Mouse (Mus musculus): ENCODE results near the gene Snrpa1. TPM values are rescaled to one million over a fixed set of nuclear protein-coding genes. Genes with fewer than 3 reads are reported as not detected.

Gene Snrpa1
- polyA plus RNA-seq, 1 experiment from 2014 or later = 273 TPM

DNA sequence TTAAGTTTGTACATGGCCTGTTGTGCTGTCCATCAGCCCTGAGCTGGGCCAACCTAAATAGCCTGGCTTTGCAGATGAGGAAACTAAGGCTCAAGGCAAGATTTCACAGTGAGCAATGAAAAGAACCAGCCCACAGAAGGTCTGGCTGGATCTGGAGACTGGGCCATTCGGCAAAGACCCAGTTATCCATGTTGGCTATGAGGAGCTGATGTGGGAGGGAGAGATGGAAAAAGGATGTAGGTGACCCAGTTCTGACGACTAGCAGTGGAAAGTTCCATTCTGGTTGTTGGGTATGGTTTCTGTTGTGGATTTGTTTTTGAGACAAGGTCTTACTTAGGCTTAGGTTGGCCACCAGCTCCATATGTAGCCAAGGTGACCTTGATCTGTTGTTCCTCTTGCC, 29.3 kb downstream of the Snrpa1 start:
- Histone ChIP-seq H3K4me1 (no peaks in the 10 kb centered on the region), H3K9me3 (no peaks in the 10 kb centered on the region), H3K4me3 (no peak overlapping the region), H3K36me3 (replicated peaks) (peaks cover 98% of the 10 kb centered on the region), H3K27ac (replicated peaks) (no peak overlapping the region), H3K27me3 (replicated peaks; ENCODE audit: low read depth, poor library complexity, severe bottlenecking) (no peaks in the 10 kb centered on the region)
- no peak for DNase-seq (ENCODE audit: low spot score)
- 91% methylated on average over 2 of the region's 2 CpGs for WGBS

- no peak for DNase-seq (ENCODE audit: low spot score)
- Histone ChIP-seq H3K27me3 (replicated peaks; ENCODE audit: low read depth, poor library complexity, severe bottlenecking) (no peaks in the 10 kb centered on the region), H3K4me3 (no peak overlapping the region), H3K4me1 (no peaks in the 10 kb centered on the region), H3K27ac (replicated peaks) (no peak overlapping the region), H3K9me3 (no peaks in the 10 kb centered on the region), H3K36me3 (replicated peaks) (peaks cover 71% of the 10 kb centered on the region)
- WGBS = 78% methylated on average over 11 of the region's 11 CpGs
These were observed 31.9 kb downstream of the Snrpa1 start for GRCm38 (mm10) chr7:66090676-66091190.

DNA sequence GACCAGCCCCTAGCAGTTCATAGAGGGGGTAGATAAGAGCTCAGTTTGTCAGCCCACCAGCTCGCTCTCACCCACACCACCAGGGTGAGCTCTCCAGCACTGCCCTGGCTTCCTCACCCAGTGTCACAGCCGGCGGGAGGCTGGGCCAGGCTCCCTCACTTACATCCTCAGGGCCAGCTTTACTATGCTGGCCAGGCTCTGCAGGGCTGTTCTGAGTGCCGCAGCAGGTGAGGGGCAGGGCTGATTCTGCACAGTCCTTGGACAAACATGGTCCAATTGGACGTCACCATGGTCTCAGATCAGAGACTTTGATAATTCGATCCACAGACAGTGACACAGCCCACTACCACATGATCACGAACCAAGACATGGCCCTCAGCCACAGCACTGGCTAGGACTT, 32.8 kb downstream of the Snrpa1 start:
- 84% methylated on average over 7 of the region's 7 CpGs for WGBS
- H3K4me3 ChIP-seq = no peak overlapping the region
- no peaks in the 10 kb centered on the region for H3K27me3 ChIP-seq (replicated peaks; ENCODE audit: low read depth, poor library complexity, severe bottlenecking)
- H3K36me3 ChIP-seq (replicated peaks) = peaks cover 63% of the 10 kb centered on the region
- DNase-seq (ENCODE audit: low spot score) = no peak
- no peaks in the 10 kb centered on the region for H3K4me1 ChIP-seq
- H3K9me3 ChIP-seq = no peaks in the 10 kb centered on the region
- no peak overlapping the region for H3K27ac ChIP-seq (replicated peaks)

- Histone ChIP-seq H3K36me3 (replicated peaks) (peaks cover 52% of the 10 kb centered on the region), H3K27me3 (replicated peaks; ENCODE audit: low read depth, poor library complexity, severe bottlenecking) (no peaks in the 10 kb centered on the region), H3K4me3 (no peak overlapping the region), H3K27ac (replicated peaks) (no peak overlapping the region), H3K9me3 (no peaks in the 10 kb centered on the region), H3K4me1 (no peaks in the 10 kb centered on the region)
- WGBS = 91% methylated on average over 8 of the region's 8 CpGs
- no peak for DNase-seq (ENCODE audit: low spot score)
These were observed 33.9 kb downstream of the Snrpa1 start for GRCm38 (mm10) chr7:66092656-66093055.

DNA sequence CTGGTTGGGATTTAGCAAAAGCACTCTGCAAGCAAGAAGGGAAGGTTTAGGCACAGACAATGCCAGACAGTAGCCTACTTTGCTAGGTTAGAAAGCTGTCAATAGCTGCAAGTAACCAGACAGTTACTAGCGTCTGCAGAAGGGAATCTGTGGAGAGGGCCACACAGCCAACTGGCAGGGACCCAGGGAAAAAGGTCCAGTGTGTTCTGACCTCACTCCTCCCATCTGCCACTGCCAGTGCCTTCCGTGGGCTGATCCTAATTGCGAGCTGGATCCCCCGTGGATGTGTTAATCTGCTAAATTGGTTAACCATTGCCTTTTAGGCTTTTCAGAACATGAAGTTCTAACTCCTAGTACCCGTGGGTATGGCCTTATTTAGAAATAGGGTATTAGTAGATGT, 35.3 kb downstream of the Snrpa1 start:
- H3K4me1 ChIP-seq = no peaks in the 10 kb centered on the region
- WGBS = 78% methylated on average over 5 of the region's 5 CpGs
- H3K36me3 ChIP-seq (replicated peaks) = peaks cover 37% of the 10 kb centered on the region
- DNase-seq (ENCODE audit: low spot score) = no peak
- H3K27me3 ChIP-seq (replicated peaks; ENCODE audit: low read depth, poor library complexity, severe bottlenecking) = no peaks in the 10 kb centered on the region
- no peak overlapping the region for H3K4me3 ChIP-seq
- no peaks in the 10 kb centered on the region for H3K9me3 ChIP-seq
- H3K27ac ChIP-seq (replicated peaks) = no peak overlapping the region

DNA sequence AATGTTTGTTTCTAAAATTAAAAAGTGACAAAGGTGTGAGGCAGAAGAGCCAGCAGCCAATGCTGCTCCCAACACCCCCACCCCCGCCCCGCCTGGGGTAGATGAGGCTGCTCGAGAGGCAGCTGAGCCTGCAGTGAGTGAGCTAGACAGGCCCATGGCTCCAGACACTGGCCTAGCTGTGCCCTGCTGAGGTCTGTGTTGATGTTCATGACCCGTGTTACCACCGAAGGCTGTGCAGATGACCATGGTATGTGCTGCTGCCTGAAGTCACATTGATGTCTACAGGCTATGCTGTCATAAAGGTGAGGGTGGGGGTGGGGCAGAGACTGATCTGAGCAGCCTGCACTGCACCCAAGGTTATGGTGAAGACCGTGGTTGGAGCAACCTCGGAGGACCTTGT, 40.0 kb downstream of the Snrpa1 start:
- H3K27ac ChIP-seq (replicated peaks) = no peak overlapping the region
- no peaks in the 10 kb centered on the region for H3K9me3 ChIP-seq
- H3K27me3 ChIP-seq (replicated peaks; ENCODE audit: low read depth, poor library complexity, severe bottlenecking) = no peaks in the 10 kb centered on the region
- DNase-seq (ENCODE audit: low spot score) = no peak
- no peaks in the 10 kb centered on the region for H3K4me1 ChIP-seq
- 87% methylated on average over 7 of the region's 7 CpGs for WGBS
- H3K4me3 ChIP-seq = no peak overlapping the region
- H3K36me3 ChIP-seq (replicated peaks) = no peaks in the 10 kb centered on the region

GRCm38 (mm10) chr7:66101866-66102265, 43.1 kb downstream of the Snrpa1 start:
- H3K4me3 ChIP-seq = no peak overlapping the region
- WGBS = 6% methylated on average over 4 of the region's 4 CpGs
- H3K36me3 ChIP-seq (replicated peaks) = no peaks in the 10 kb centered on the region
- H3K27me3 ChIP-seq (replicated peaks; ENCODE audit: low read depth, poor library complexity, severe bottlenecking) = no peaks in the 10 kb centered on the region
- DNase-seq (ENCODE audit: low spot score) = no peak
- H3K27ac ChIP-seq (replicated peaks) = no peak overlapping the region
- H3K4me1 ChIP-seq = no peaks in the 10 kb centered on the region
- H3K9me3 ChIP-seq = no peaks in the 10 kb centered on the region

DNA sequence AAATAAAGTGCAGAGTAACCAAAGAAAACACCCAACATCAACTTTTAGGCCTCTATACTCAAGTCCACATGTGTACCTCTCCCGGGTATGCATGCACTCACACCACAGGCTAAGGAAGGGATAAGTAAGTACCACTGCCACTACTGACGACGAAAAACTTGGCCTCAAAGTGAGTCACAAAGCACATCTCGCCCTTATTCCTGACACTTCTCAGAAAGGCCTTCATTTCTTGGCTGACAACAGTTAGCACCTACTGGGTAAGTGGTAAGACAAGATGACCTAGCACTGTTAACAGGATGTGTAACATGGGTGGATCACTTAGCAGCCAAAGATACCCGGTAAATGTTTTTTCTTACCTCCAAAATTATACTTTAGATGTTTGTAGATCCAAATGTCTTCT, 45.7 kb downstream of the Snrpa1 start:
- H3K9me3 ChIP-seq = no peaks in the 10 kb centered on the region
- no peaks in the 10 kb centered on the region for H3K27me3 ChIP-seq (replicated peaks; ENCODE audit: low read depth, poor library complexity, severe bottlenecking)
- peaks cover 6% of the 10 kb centered on the region; the same call in 1 of the 2 replicates for H3K4me1 ChIP-seq
- H3K36me3 ChIP-seq (replicated peaks) = no peaks in the 10 kb centered on the region
- 88% methylated on average over 5 of the region's 5 CpGs for WGBS
- no peak overlapping the region for H3K27ac ChIP-seq (replicated peaks)
- H3K4me3 ChIP-seq = no peak overlapping the region
- no peak for DNase-seq (ENCODE audit: low spot score)

GRCm38 (mm10) chr7:66105771-66106170, 47.0 kb downstream of the Snrpa1 start:
- Histone ChIP-seq H3K36me3 (replicated peaks) (no peaks in the 10 kb centered on the region), H3K27ac (replicated peaks) (no peak overlapping the region), H3K27me3 (replicated peaks; ENCODE audit: low read depth, poor library complexity, severe bottlenecking) (no peaks in the 10 kb centered on the region), H3K4me3 (no peak overlapping the region), H3K9me3 (no peaks in the 10 kb centered on the region), H3K4me1 (peaks cover 9% of the 10 kb centered on the region)
- WGBS = 73% methylated on average over 4 of the region's 4 CpGs
- DNase-seq (ENCODE audit: low spot score) = no peak

DNA sequence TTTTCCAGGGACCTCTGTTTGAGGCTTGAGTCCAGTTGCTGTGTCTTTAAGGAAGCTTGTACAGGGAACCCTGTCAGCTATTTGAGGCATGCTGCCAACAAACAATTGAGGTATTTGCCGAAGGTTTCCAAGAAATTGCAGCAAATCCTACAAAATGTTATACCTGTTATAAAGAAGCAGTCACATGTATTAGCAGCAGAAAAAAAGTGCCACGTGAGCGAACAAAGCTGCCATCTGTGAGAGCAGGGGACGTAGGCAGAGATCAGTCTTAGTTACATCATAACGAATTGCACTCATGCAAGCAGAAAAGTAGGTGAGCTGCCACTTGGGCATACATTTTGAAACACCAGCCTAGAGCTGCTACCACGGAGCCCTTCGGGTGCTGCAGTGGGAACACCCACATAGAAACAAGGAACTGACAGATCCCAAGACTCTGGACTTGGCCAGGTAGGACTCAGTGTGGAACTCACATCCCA, 47.8 kb downstream of the Snrpa1 start:
- Histone ChIP-seq H3K9me3 (no peaks in the 10 kb centered on the region), H3K27me3 (replicated peaks; ENCODE audit: low read depth, poor library complexity, severe bottlenecking) (no peaks in the 10 kb centered on the region), H3K36me3 (replicated peaks) (no peaks in the 10 kb centered on the region), H3K4me1 (peaks cover 17% of the 10 kb centered on the region), H3K27ac (replicated peaks) (no peak overlapping the region), H3K4me3 (no peak overlapping the region)
- DNase-seq (ENCODE audit: low spot score) = no peak
- WGBS = 76% methylated on average over 7 of the region's 7 CpGs

DNA sequence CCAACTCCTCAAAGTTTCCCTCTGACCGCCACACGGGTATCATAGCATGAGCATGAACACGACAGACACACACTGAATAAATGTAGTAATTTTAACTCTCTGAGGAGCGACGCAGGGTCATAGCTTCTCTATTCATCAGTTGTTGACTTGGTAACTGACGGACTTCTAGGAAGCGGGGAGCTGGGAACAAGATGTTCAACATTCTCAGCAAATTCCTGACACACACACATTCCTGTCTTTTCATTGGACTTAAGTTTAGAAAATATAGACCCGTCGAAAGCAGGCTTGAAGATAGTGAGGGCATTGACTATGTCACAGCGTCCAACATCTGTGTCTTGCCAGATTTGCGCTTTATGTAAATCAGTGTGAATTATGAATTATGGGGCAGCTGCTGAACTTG, 48.4 kb downstream of the Snrpa1 start:
- WGBS = 79% methylated on average over 11 of the region's 11 CpGs
- Histone ChIP-seq H3K36me3 (replicated peaks) (no peaks in the 10 kb centered on the region), H3K27me3 (replicated peaks; ENCODE audit: low read depth, poor library complexity, severe bottlenecking) (no peaks in the 10 kb centered on the region), H3K27ac (replicated peaks) (no peak overlapping the region), H3K9me3 (no peaks in the 10 kb centered on the region), H3K4me1 (peaks cover 20% of the 10 kb centered on the region), H3K4me3 (no peak overlapping the region)
- no peak for DNase-seq (ENCODE audit: low spot score)

GRCm38 (mm10) chr7:66107930-66108329, 49.1 kb downstream of the Snrpa1 start:
- Histone ChIP-seq H3K4me3 (no peak overlapping the region), H3K9me3 (no peaks in the 10 kb centered on the region), H3K36me3 (replicated peaks) (peaks cover 4% of the 10 kb centered on the region; the same call in 1 of the 2 replicates), H3K4me1 (peaks cover 23% of the 10 kb centered on the region), H3K27me3 (replicated peaks; ENCODE audit: low read depth, poor library complexity, severe bottlenecking) (no peaks in the 10 kb centered on the region), H3K27ac (replicated peaks) (no peak overlapping the region)
- WGBS = 14% methylated on average over 7 of the region's 7 CpGs
- DNase-seq (ENCODE audit: low spot score) = peak; percentile 38

DNA sequence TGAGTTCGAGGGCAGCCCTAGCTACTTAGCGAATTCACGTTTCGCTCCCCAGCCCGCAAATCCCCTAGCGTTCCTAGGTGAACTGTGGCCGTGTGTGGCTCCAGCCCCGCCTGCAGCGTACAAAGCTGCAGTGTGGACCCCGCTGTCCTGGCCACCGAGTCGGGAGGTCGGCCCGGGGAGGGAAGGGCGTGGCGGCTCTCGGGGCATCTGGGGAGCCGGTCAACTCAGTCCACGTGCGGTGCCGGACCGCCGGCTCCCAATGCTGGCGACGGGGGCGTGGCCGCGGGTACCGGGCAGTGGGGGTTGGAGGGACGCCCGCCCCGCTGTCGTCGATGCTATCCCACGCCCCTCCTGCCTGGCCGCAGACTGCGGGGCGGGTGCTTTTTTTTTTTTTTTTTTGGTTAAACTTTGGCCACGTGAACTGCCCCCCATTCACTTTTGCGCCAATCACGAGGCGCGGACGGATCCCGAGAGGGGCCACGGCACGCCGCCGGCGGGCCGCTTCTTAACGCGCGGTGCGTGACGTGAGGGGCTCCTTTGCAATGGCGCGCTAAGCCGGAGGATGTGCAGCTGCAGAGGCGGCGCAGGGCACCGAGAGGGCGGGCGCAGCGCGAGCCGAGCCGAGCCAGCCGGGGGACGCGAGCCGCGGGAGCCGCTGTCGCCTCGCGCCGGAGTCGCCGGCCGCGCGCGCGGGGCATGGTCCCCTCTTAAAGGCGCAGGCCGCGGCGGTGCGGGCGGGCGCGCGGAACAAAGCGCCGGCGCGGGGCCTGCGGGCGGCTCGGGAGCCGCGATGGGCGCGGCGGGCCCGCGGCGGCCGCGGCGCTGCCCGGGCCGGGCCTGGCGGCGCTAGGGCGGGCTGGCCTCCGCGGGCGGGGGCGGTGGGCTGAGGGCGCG, 50.4 kb downstream of the Snrpa1 start, which contains the start of gene Chsy1:
Gene Chsy1, plus strand, starts transcription at position 555 of the 894 bp plus-strand sequence.
- no peaks in the 10 kb centered on the region for H3K27me3 ChIP-seq (replicated peaks; ENCODE audit: low read depth, poor library complexity, severe bottlenecking)
- peaks cover 29% of the 10 kb centered on the region for H3K4me1 ChIP-seq
- peak within 1 kb of the TSS; percentile 96 for H3K27ac ChIP-seq (replicated peaks)
- peaks cover 9% of the 10 kb centered on the region for H3K36me3 ChIP-seq (replicated peaks)
- no peaks in the 10 kb centered on the region for H3K9me3 ChIP-seq
- peak; percentile 93 for DNase-seq (ENCODE audit: low spot score)
- peak within 1 kb of the TSS; percentile 98 for H3K4me3 ChIP-seq
- 3% methylated on average over 123 of the region's 123 CpGs for WGBS
